Mouse (Mus musculus): Measurements from ENCODE around the gene Tmem98.

Tmem98 gene

GRCm38 (mm10) chr11:80851859-80852258 is 41.9 kb downstream of the Tmem98 start:
- in situ Hi-C loops (cut with MboI; ENCODE audit: low sequenced_read_pairs): no loop called here

- in situ Hi-C loops (cut with MboI; ENCODE audit: low sequenced_read_pairs): no loop called here
These were observed 43.0 kb downstream of the Tmem98 start for GRCm38 (mm10) chr11:80853014-80853413.

GRCm38 (mm10) chr11:80854430-80854829 is 44.5 kb downstream of the Tmem98 start:
- in situ Hi-C loops (cut with MboI; ENCODE audit: low sequenced_read_pairs): no loop called here

- in situ Hi-C loops (cut with MboI; ENCODE audit: low sequenced_read_pairs): no loop called here
These were observed 44.9 kb downstream of the Tmem98 start for GRCm38 (mm10) chr11:80854908-80855307.

- in situ Hi-C loops (cut with MboI; ENCODE audit: low sequenced_read_pairs): no loop called here
These were observed 46.9 kb downstream of the Tmem98 start for GRCm38 (mm10) chr11:80856827-80857226.

GRCm38 (mm10) chr11:80858065-80858464 is 48.1 kb downstream of the Tmem98 start, which contains the start of gene Spaca3:
Spaca3 (plus strand) TSS chr11:80858365.
- in situ Hi-C loops (cut with MboI; ENCODE audit: low sequenced_read_pairs): no loop called here

- in situ Hi-C loops (cut with MboI; ENCODE audit: low sequenced_read_pairs): no loop called here
These were observed 53.0 kb downstream of the Tmem98 start for GRCm38 (mm10) chr11:80862941-80863340.

- in situ Hi-C loops (cut with MboI; ENCODE audit: low sequenced_read_pairs): no loop called here
These were observed 58.1 kb downstream of the Tmem98 start for GRCm38 (mm10) chr11:80868039-80868438.
